Mouse (Mus musculus): ENCODE measurements around the gene Ugt1a7c. TPM values are rescaled to one million over a fixed set of nuclear protein-coding genes. Genes with fewer than 3 reads are reported as not detected.
"Not testable (repeated sequence)": the region's sequence is repeated elsewhere in the genome, so short reads cannot be mapped to it uniquely, and the experiment has no call there.

The Ugt1a7c gene
- polyA plus RNA-seq, 1 experiment from 2014 or later: 0.94 TPM

DNA sequence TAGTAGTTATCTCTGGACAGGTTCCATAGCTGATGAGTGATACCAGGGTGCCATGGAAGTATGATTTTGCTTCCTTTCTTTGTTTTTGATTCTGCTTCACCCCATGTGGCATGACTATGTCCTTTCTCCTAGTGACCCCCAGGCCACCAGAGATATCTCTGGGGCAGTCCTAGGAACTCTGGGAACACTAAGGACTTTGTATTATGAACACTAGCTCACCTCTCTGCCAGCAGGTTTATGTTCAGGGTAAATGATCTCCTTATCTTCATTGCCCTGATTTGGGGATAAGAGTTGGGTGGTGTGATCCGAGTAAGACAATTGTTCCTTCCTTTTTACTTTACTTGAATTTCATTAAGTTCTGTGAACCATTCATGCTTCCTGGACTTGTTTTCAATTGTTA, 8.7 kb upstream of the Ugt1a7c start:
- no peak overlapping the region for H3K4me2 ChIP-seq (ENCODE audit: low read length)
- H3K27ac ChIP-seq (ENCODE audit: low read length): no peak overlapping the region
- H3K9ac ChIP-seq (ENCODE audit: low read depth, low read length): no peak overlapping the region
- H3K27me3 ChIP-seq (ENCODE audit: control insufficient read depth, insufficient read depth, low read depth, low read length): no peaks in the 10 kb centered on the region
- WGBS: 83% methylated on average over 1 of the region's 1 CpGs
- H3K9me3 ChIP-seq (replicated peaks; ENCODE audit: control insufficient read depth, low read length, poor library complexity, severe bottlenecking): no peaks in the 10 kb centered on the region
- no peak overlapping the region for H3K4me3 ChIP-seq (ENCODE audit: low read depth, low read length)
- no peaks in the 10 kb centered on the region for H3K36me3 ChIP-seq (ENCODE audit: control insufficient read depth, insufficient read depth, low read length)
- no peaks in the 10 kb centered on the region for H3K4me1 ChIP-seq (ENCODE audit: control insufficient read depth, insufficient read depth, low read length)
- no peak for ATAC-seq

DNA sequence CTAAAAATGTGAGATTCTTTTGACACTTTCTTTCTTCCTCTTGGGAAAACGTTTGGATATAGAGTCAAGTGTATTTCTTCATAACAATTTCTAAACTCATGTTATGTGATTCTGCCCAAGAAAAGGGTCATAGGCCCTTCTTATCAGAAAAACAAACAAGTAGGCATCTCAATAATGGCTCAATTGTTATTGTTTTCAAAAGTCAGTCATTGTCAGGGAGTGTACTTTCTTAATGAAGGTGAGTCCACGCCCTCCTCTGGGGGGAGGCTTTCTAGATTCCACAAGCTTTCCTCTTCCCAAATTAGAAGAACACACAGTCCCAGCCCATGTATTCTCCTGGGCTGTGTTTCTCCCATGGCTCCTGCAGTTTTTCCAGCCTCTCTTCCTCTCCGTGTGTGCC, 7.3 kb upstream of the Ugt1a7c start, which contains the start of gene Ugt1a8:
Gene Ugt1a8, plus strand, starts transcription at position 301 of the 400 bp plus-strand sequence.
- Histone ChIP-seq H3K4me3 (ENCODE audit: low read depth, low read length) (no peak within 1 kb of the TSS), H3K36me3 (ENCODE audit: control insufficient read depth, insufficient read depth, low read length) (no peaks in the 10 kb centered on the region), H3K27ac (ENCODE audit: low read length) (no peak within 1 kb of the TSS), H3K9me3 (replicated peaks; ENCODE audit: control insufficient read depth, low read length, poor library complexity, severe bottlenecking) (no peaks in the 10 kb centered on the region), H3K9ac (ENCODE audit: low read depth, low read length) (no peak within 1 kb of the TSS), H3K27me3 (ENCODE audit: control insufficient read depth, insufficient read depth, low read depth, low read length) (no peaks in the 10 kb centered on the region), H3K4me1 (ENCODE audit: control insufficient read depth, insufficient read depth, low read length) (no peaks in the 10 kb centered on the region), H3K4me2 (ENCODE audit: low read length) (no peak within 1 kb of the TSS)
- ATAC-seq: no peak
- 88% methylated on average over 3 of the region's 3 CpGs for WGBS

DNA sequence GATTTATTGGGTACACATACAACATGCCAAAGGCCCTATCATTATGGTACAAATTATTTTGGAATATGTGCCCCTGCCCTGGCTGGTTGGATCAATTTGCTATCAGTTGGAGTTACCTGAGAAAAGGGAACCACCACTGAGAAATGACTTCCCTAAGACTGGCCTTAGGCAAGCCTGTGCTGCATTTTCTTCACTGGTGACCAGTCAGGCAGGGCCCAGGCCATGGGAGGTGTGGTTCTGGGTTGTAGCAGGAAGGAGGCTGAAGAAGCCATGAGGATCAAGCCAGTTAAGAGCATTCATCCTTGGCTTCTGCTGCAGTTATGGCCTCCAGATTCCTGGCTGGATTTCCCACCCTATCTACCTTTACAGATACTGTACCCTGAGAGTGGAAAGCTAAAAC, 2.5 kb upstream of the Ugt1a7c start:
- H3K9me3 ChIP-seq (replicated peaks; ENCODE audit: control insufficient read depth, low read length, poor library complexity, severe bottlenecking): no peaks in the 10 kb centered on the region
- H3K4me3 ChIP-seq (ENCODE audit: low read depth, low read length): no peak overlapping the region
- no peaks in the 10 kb centered on the region for H3K4me1 ChIP-seq (ENCODE audit: control insufficient read depth, insufficient read depth, low read length)
- no peaks in the 10 kb centered on the region for H3K27me3 ChIP-seq (ENCODE audit: control insufficient read depth, insufficient read depth, low read depth, low read length)
- no peak overlapping the region for H3K27ac ChIP-seq (ENCODE audit: low read length)
- H3K9ac ChIP-seq (ENCODE audit: low read depth, low read length): no peak overlapping the region
- H3K36me3 ChIP-seq (ENCODE audit: control insufficient read depth, insufficient read depth, low read length): no peaks in the 10 kb centered on the region
- no peak for ATAC-seq
- no peak overlapping the region for H3K4me2 ChIP-seq (ENCODE audit: low read length)

DNA sequence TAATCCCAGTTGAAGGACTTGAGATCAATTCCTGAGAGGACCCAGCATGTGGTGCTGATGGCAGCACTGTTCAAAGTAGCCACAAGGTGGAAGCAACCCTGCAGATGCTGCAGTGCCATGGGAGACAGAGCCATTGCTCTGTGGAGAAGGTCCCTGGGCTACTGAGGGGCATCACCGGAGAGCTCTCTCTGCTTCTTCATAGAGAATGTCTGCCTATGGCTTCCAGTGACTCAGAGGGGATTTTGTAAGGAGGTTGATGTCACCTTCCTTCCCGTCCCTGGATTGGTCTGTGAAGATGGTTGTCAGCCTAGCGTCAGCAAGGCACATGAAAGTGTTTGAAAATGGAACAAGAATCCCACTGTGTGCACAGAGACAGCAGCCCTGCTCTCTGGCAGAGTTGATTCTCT, 589 bp upstream of the Ugt1a7c start:
- H3K9me3 ChIP-seq (replicated peaks; ENCODE audit: control insufficient read depth, low read length, poor library complexity, severe bottlenecking); H3K27ac ChIP-seq (ENCODE audit: low read length); H3K4me1 ChIP-seq (ENCODE audit: control insufficient read depth, insufficient read depth, low read length); H3K4me3 ChIP-seq (ENCODE audit: low read depth, low read length); H3K9ac ChIP-seq (ENCODE audit: low read depth, low read length); H3K27me3 ChIP-seq (ENCODE audit: control insufficient read depth, insufficient read depth, low read depth, low read length); H3K36me3 ChIP-seq (ENCODE audit: control insufficient read depth, insufficient read depth, low read length); ATAC-seq; H3K4me2 ChIP-seq (ENCODE audit: low read length): not testable (repeated sequence)
- WGBS: 84% methylated on average over 3 of the region's 3 CpGs

DNA sequence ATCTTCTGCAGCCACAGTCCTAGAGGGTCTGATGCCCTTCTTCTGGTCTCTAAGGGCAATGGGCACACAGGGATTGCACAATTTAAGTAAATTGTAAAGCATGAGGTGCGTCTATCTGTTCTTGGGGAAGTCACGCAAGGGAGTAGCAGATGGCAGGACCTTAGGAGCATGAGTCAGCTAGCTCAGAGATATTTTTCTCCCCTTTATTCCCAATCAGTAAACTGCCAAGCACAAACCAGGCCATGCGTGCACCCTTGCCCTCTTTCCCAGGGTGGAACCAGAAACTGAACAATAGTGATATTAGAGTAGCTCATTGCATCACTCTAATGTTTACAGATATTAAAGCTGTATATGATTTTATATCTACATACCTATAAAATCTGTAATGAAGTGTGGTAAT, 3.7 kb downstream of the Ugt1a7c start:
- H3K4me3 ChIP-seq (ENCODE audit: low read depth, low read length); H3K9ac ChIP-seq (ENCODE audit: low read depth, low read length); H3K27me3 ChIP-seq (ENCODE audit: control insufficient read depth, insufficient read depth, low read depth, low read length); H3K36me3 ChIP-seq (ENCODE audit: control insufficient read depth, insufficient read depth, low read length); H3K4me2 ChIP-seq (ENCODE audit: low read length); H3K4me1 ChIP-seq (ENCODE audit: control insufficient read depth, insufficient read depth, low read length); H3K27ac ChIP-seq (ENCODE audit: low read length); H3K9me3 ChIP-seq (replicated peaks; ENCODE audit: control insufficient read depth, low read length, poor library complexity, severe bottlenecking); ATAC-seq: not testable (repeated sequence)
- WGBS: 98% methylated on average over 3 of the region's 3 CpGs

DNA sequence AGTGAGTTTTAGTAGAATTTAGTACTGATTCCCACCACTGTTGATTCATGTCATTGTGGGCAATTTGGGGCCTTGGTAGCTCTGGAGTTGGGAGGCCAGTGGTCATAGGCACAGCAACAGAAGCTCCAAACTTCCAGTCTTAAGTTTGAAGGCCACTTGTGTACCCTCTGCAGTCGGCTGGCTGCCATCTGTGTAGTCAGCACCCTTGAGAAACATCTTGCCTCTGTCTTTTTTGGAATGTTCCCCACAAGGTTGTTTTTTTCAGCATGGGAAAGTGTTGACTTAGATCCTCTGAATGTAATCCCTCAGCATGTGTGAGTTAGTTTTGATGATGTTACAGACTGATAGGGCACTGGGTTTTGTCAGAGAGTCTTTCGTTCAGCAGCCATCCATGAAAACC, 4.8 kb downstream of the Ugt1a7c start:
- not testable (repeated sequence) for H3K9ac ChIP-seq (ENCODE audit: low read depth, low read length); H3K4me1 ChIP-seq (ENCODE audit: control insufficient read depth, insufficient read depth, low read length); ATAC-seq; H3K36me3 ChIP-seq (ENCODE audit: control insufficient read depth, insufficient read depth, low read length); H3K9me3 ChIP-seq (replicated peaks; ENCODE audit: control insufficient read depth, low read length, poor library complexity, severe bottlenecking); H3K27ac ChIP-seq (ENCODE audit: low read length); H3K4me2 ChIP-seq (ENCODE audit: low read length); H3K27me3 ChIP-seq (ENCODE audit: control insufficient read depth, insufficient read depth, low read depth, low read length); H3K4me3 ChIP-seq (ENCODE audit: low read depth, low read length)
- 83% methylated on average over 2 of the region's 2 CpGs for WGBS

DNA sequence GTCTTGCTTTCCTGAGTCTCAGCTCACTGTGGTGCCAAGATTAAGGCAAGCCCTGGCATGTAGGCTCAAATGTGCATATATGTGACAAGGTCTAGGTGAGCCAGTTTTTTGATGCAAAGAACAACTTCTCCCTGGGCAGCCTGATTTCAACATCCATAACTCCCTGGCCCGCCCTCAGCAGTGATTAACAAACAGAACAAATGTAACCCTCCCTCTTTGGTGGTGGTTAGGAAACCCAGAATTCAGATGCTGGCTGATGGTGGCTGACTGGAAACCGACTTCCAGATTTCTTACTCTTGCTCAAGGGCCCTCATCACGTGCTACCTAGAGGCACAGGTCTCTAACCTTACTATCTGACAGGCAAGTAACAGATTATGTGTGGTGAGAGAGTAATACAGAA, 8.2 kb downstream of the Ugt1a7c start, which contains the start of gene Ugt1a6b:
Gene Ugt1a6b, plus strand, starts transcription at position 234 of the 400 bp plus-strand sequence.
- H3K4me3 ChIP-seq (ENCODE audit: low read depth, low read length); H3K4me2 ChIP-seq (ENCODE audit: low read length); ATAC-seq; H3K36me3 ChIP-seq (ENCODE audit: control insufficient read depth, insufficient read depth, low read length); H3K4me1 ChIP-seq (ENCODE audit: control insufficient read depth, insufficient read depth, low read length); H3K9ac ChIP-seq (ENCODE audit: low read depth, low read length); H3K27me3 ChIP-seq (ENCODE audit: control insufficient read depth, insufficient read depth, low read depth, low read length); H3K9me3 ChIP-seq (replicated peaks; ENCODE audit: control insufficient read depth, low read length, poor library complexity, severe bottlenecking); H3K27ac ChIP-seq (ENCODE audit: low read length): not testable (repeated sequence)
- 78% methylated on average over 3 of the region's 3 CpGs for WGBS

DNA sequence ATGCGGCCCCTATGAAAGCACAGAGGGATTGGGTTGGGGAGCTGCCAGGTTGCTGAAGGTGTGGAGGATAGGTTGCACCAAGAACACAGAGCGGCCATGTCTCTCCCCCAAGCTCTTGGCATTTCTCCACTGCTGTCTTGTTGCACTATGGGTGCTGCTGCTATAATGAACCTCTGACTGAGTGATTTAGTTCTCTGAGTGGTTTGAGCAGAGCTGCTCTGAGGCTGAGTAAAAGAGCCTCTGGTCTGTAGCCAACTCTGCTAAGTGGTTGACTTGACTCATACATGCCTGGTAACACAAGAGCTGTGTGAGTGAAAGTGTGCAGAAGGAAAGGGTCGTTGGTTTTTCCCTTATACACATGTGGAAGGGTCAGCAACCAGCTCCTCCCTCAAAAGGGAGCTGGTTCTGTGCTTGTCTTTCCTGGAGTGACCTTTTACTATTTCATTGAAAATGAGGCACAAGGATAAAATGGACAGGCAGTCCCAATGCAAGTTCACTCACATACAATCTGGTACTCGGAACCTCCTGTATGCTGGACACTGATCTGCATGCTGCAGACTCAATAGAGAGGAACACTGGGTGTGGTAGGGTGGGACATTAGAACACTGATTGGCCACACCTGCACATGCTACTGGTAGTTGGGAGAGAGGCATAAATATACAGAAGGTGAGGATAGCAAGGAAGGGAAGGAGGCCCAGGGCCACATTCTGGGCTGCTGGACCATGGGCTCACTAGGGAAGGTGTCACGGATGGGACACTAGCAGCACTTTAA, 9.0 kb downstream of the Ugt1a7c start:
- not testable (repeated sequence) for H3K4me3 ChIP-seq (ENCODE audit: low read depth, low read length); H3K9me3 ChIP-seq (replicated peaks; ENCODE audit: control insufficient read depth, low read length, poor library complexity, severe bottlenecking); H3K36me3 ChIP-seq (ENCODE audit: control insufficient read depth, insufficient read depth, low read length); H3K27ac ChIP-seq (ENCODE audit: low read length); H3K4me2 ChIP-seq (ENCODE audit: low read length); ATAC-seq; H3K27me3 ChIP-seq (ENCODE audit: control insufficient read depth, insufficient read depth, low read depth, low read length); H3K9ac ChIP-seq (ENCODE audit: low read depth, low read length); H3K4me1 ChIP-seq (ENCODE audit: control insufficient read depth, insufficient read depth, low read length)
- 89% methylated on average over 4 of the region's 5 CpGs for whole genome bisulfite sequencing

DNA sequence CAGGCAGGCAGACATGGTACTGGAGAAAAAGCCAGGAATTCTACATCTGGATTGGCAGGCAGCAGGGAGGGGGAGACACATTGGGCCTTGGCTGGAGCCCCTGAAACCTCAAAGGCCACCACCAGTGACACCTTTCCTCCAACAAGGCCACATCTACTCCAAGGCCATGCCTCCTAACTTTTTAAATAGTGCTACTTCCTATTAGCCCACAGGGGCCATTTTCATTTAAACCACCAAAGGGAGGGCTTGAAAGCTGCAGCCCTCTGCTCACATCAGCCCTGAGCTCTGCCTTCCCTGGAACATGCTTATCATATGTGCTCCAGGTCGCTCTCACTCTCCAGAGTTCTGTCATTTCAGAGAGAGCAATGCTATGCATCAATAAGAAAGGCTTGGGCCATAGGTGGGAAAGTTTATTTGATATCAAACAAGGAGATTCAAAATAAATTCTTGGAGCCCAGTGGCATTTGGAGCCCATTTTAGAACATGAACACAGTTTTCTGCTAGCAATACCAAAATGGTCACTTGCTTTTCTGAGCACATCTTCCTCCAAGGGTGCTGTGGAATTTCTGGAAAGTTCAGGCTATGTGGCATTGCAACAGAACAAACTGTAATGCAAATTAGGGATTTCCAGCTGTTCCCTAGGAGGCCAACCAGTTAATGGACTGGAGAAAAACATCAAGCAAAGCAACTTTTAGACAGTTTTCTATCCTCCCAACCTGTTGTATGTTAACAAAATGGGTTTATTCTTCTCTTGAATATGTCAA, 10.0 kb downstream of the Ugt1a7c start:
- Histone ChIP-seq H3K36me3 (ENCODE audit: control insufficient read depth, insufficient read depth, low read length) (no peaks in the 10 kb centered on the region), H3K27me3 (ENCODE audit: control insufficient read depth, insufficient read depth, low read depth, low read length) (no peaks in the 10 kb centered on the region), H3K27ac (ENCODE audit: low read length) (no peak overlapping the region), H3K4me1 (ENCODE audit: control insufficient read depth, insufficient read depth, low read length) (no peaks in the 10 kb centered on the region), H3K4me2 (ENCODE audit: low read length) (no peak overlapping the region), H3K9ac (ENCODE audit: low read depth, low read length) (no peak overlapping the region), H3K9me3 (replicated peaks; ENCODE audit: control insufficient read depth, low read length, poor library complexity, severe bottlenecking) (no peaks in the 10 kb centered on the region), H3K4me3 (ENCODE audit: low read depth, low read length) (no peak overlapping the region)
- no peak for ATAC-seq
- WGBS: 87% methylated on average over 1 of the region's 1 CpGs

All from midbrain, embryonic 16.5 days (tissue).